Mouse (Mus musculus) liver, embryonic 12.5 days (tissue): ENCODE results near the gene Smpd1. TPM values are rescaled to one million over a fixed set of nuclear protein-coding genes. Genes with fewer than 3 reads are reported as not detected.

Experiments used
- ATAC-seq: fragments of 200-750 bp; cut with Nextera tagmentation; 2 replicates; pipeline ENCODE4 v1.8.0; 2017; ENCODE audit warnings: moderate number of reproducible peaks, mild to moderate bottlenecking, moderate library complexity
- H3K27ac ChIP-seq: fragments of 300-500 bp; sonication (generic); 2 replicates; pipeline ENCODE4 v1.5.1; 2016; ENCODE audit warnings: mild to moderate bottlenecking
- H3K27me3 ChIP-seq: fragments of 300-500 bp; sonication (generic); replicated peaks from 2 replicates; pipeline ENCODE4 v1.6.1; 2016; ENCODE audit warnings: mild to moderate bottlenecking, moderate library complexity
- H3K36me3 ChIP-seq: fragments of 300-500 bp; sonication (generic); 2 replicates; pipeline ENCODE4 v1.6.1; 2016; ENCODE audit warnings: mild to moderate bottlenecking, moderate library complexity
- H3K4me1 ChIP-seq: fragments of 300-500 bp; sonication (generic); 2 replicates; pipeline ENCODE4 v1.6.1; 2016
- H3K4me2 ChIP-seq: fragments of 300-500 bp; sonication (generic); 2 replicates; pipeline ENCODE4 v1.6.1; 2016; ENCODE audit warnings: mild to moderate bottlenecking, moderate library complexity
- H3K4me3 ChIP-seq: fragments of 300-500 bp; sonication (generic); 2 replicates; pipeline ENCODE4 v1.5.1; 2016; ENCODE audit warnings: mild to moderate bottlenecking, moderate library complexity
- H3K9ac ChIP-seq: fragments of 300-500 bp; sonication (generic); 2 replicates; pipeline ENCODE4 v1.6.1; 2016; ENCODE audit warnings: mild to moderate bottlenecking, moderate library complexity
- H3K9me3 ChIP-seq: fragments of 300-500 bp; sonication (generic); replicated peaks from 2 replicates; pipeline ENCODE4 v1.6.1; 2016; ENCODE audit warnings: mild to moderate bottlenecking, moderate library complexity
- WGBS: fragments of 180-500 bp; shearing (Covaris S2); methylation state at CpG from one replicate; pipeline ENCODE4 v1.1.7; 2016; ENCODE audit not compliant: insufficient replicate concordance; 5-methylcytosine and 5-hydroxymethylcytosine counted together
- polyA plus RNA-seq: library from polyadenylated mRNA; unstranded; fragments of >200 nt; fragmentation: Nextera tagmentation; extraction: Ambion mirVana; gene quantifications from 2 replicates; pipeline ENCODE4 v1.2.1, GENCODE M21; 2016

Smpd1 gene
- 27.6 and 28.7 TPM in 2 replicates for polyA plus RNA-seq

DNA sequence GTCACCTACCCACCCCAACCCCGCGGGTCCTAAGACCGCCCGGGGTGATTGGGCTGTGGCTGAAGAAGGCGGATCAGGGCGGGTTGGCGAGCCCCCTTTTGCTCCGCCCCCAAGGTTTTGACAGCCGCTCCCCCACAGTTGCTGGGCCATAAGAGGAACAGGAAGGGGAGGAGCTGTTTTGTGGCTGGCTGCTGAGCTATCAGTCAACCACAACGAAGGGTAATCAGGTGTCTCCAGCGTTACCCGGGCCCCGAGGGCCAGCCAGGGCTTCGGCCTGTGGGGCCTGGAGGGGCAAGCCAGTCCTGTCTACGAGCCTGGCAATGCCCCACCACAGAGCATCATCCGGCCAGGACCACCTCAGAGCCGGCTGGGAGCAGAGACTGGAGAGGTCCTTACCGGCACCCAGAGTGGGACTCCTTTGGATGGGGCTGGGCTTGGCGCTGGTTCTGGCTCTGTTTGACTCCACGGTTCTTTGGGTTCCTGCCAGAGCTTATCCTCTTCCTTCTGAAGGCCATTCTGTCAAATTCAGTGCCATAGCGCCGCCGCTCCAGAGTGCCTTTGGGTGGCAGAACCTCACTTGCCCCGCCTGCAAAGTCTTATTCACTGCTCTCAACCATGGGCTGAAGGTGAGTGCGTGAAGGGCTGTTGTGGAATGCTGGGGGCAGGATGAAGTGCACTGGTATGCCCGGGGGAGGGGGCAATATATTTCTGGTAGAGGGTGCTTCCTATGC is at the start of gene Smpd1:
Gene Smpd1 (plus strand): TSS at position 149 of the 731 bp plus-strand sequence.
- peak within 1 kb of the TSS; percentile 86 for H3K4me2 ChIP-seq
- 3% methylated on average over 26 of the region's 26 CpGs for WGBS
- no peaks in the 10 kb centered on the region for H3K9me3 ChIP-seq
- H3K27ac ChIP-seq: peak within 1 kb of the TSS; percentile 85
- H3K4me3 ChIP-seq: peak within 1 kb of the TSS; percentile 73
- no peaks in the 10 kb centered on the region for H3K27me3 ChIP-seq
- peaks cover 36% of the 10 kb centered on the region for H3K36me3 ChIP-seq
- ATAC-seq: peak; percentile 97
- H3K4me1 ChIP-seq: peaks cover 27% of the 10 kb centered on the region
- H3K9ac ChIP-seq: peak within 1 kb of the TSS; percentile 82

DNA sequence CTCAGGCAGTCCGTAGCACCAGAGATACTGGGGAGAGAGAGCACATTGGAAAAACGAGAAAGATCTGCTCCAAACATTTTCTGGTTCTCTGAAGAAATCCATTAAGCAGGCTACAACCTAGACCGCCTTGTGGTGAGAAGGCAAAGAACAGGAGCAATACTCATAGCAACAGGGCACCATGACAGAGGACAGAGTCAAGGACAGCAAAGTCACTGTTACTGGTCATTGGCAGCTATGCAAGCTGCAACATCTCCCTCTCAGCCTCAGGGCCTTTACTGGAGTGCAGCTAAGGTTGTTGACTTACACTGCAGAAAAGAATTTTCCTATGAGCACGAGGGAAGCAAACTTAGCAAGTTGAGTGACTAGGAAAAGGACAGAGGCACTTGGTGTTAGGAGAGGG is 46.9 kb upstream of the Smpd1 start:
- Histone ChIP-seq H3K9ac (no peak overlapping the region), H3K4me1 (no peaks in the 10 kb centered on the region), H3K27ac (no peak overlapping the region), H3K4me2 (no peak overlapping the region), H3K27me3 (no peaks in the 10 kb centered on the region), H3K36me3 (no peaks in the 10 kb centered on the region), H3K9me3 (no peaks in the 10 kb centered on the region), H3K4me3 (no peak overlapping the region)
- no peak for ATAC-seq
- 49% methylated on average over 4 of the region's 4 CpGs for WGBS

DNA sequence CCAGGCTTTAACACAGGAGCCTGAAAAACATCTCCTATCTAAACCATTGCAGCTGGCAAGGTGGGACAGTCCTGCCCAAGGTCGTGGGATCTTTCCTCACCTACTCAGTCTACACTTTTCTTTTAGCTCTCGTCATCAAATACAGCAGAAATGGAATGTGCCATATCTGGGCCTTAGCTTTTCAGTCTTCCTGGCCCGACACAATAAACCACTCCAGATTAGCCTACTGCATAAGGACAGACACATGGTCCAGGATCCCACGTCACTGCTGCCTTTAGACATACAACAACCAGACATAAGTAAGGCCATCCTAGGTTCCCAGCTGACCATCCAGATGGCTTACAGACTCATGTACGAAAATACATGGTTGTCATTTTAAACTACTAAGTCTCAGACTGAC is 44.0 kb upstream of the Smpd1 start:
- Histone ChIP-seq H3K27ac (no peak overlapping the region), H3K9ac (no peak overlapping the region), H3K36me3 (no peaks in the 10 kb centered on the region), H3K4me1 (no peaks in the 10 kb centered on the region), H3K27me3 (peaks cover 2% of the 10 kb centered on the region; the same call in 1 of the 2 replicates), H3K9me3 (no peaks in the 10 kb centered on the region), H3K4me3 (no peak overlapping the region), H3K4me2 (no peak overlapping the region)
- no peak for ATAC-seq
- WGBS: 61% methylated on average over 5 of the region's 5 CpGs

DNA sequence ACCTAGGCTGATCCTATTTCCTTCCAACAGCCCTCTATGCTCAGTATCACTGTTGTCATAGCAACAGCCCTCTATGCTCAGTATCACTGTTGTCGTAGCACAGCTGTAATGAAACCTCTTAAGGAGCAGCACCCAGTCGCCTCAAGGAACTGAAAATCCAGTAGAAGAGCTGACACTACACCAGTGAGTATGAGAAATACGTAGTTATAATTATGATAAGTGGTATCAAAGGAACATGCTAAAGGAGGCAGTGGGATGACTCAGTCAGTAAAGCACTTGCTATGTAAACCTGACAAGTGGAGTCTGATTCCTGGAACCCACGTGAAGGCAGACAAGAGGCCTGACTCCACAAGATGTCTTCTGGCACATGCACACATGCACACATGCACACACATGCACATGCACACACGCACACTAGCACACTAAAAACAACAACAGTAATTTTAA is 40.3 kb upstream of the Smpd1 start:
- ATAC-seq: no peak
- no peaks in the 10 kb centered on the region for H3K9me3 ChIP-seq

DNA sequence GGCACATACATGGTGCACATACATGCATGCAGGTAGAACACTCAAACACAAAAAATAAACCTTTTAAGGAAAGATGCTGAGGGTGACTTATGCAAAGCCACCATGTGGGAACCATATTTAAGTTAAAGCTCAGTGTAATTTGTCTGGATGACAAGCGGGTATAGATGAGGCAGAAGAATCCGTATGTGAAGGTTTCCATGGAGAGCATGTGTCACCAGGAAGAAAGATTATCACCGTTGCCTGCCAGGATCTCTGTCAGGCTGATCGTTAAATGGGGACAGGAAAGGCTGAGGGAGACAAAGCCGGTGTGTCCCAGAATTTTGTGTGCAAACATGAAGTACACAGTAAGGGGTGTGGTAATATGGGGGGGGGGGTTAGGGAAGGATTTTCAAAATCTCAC is 39.6 kb upstream of the Smpd1 start:
- no peak for ATAC-seq

More for the DNA sequence above, 40.3 kb upstream of the Smpd1 start:
- no peaks in the 10 kb centered on the region for H3K4me1 ChIP-seq
- no peak overlapping the region for H3K4me2 ChIP-seq
- H3K36me3 ChIP-seq: no peaks in the 10 kb centered on the region
- H3K27me3 ChIP-seq: peaks cover 2% of the 10 kb centered on the region; the same call in 1 of the 2 replicates
- no peak overlapping the region for H3K27ac ChIP-seq
- no peak overlapping the region for H3K9ac ChIP-seq
- no peak overlapping the region for H3K4me3 ChIP-seq
- WGBS: 47% methylated on average over 5 of the region's 5 CpGs

DNA sequence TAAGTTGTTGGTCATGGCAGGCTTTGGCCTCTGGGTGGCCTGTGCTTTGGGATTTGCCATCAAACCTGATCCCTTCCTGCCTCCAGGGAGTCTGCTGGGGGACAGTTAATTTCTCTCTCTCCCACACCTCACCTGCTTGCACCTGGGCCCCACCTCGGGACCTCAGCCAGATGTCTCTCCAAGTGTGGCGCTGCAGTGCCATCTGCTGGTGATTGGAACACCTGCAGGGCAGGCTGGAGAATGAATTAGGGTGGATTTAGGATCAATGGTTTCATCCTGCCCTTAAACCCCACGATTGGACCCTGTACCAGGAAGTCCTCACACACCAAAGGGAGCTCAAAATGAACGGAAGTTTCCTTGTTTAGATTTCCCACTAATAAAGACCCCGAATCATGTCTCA is 39.0 kb upstream of the Smpd1 start:
- no peaks in the 10 kb centered on the region for H3K9me3 ChIP-seq
- no peaks in the 10 kb centered on the region for H3K4me1 ChIP-seq
- H3K4me2 ChIP-seq: no peak overlapping the region
- no peak overlapping the region for H3K27ac ChIP-seq
- H3K9ac ChIP-seq: no peak overlapping the region
- no peak for ATAC-seq
- WGBS: 5% methylated on average over 5 of the region's 5 CpGs
- no peaks in the 10 kb centered on the region for H3K36me3 ChIP-seq
- H3K27me3 ChIP-seq: peaks cover 2% of the 10 kb centered on the region; the same call in 1 of the 2 replicates
- no peak overlapping the region for H3K4me3 ChIP-seq

More for the DNA sequence above, 39.6 kb upstream of the Smpd1 start:
- Histone ChIP-seq H3K36me3 (no peaks in the 10 kb centered on the region), H3K9ac (no peak overlapping the region), H3K27me3 (peaks cover 2% of the 10 kb centered on the region; the same call in 1 of the 2 replicates), H3K4me1 (no peaks in the 10 kb centered on the region), H3K4me2 (no peak overlapping the region), H3K27ac (no peak overlapping the region), H3K4me3 (no peak overlapping the region), H3K9me3 (no peaks in the 10 kb centered on the region)
- WGBS: 55% methylated on average over 5 of the region's 5 CpGs

DNA sequence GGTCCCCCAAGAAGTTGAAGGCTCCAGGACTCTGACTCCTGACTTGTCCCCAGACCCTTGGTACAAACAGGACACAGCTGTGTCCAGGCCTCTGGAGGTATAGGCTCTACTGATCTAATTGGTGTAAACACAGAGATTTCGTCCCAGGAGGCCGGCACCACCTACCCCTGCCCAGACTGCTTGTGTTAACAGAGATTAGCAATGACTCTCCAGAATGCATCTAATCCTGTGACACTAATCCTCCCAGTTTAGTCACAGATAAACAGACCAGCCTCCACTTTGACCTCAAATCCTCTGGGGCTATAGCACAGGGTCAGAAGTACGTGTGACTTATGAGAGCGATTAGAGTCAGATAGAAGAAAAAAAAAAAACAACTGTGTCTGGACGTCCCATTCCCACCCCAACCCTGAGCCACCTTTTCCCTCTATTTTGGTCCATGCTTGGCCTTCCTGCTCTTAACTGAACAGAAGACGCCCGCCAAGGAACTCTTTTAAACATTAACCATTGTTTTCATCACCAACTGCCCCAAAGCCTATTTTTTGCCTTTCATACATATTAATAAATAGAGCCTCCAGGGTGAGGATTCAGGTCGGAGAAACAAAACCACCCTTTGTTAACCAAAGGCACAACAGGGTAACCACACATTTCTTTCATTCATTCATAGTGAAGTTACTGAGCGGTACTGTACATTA is 37.3 kb upstream of the Smpd1 start:
- Histone ChIP-seq H3K4me2 (no peak overlapping the region), H3K27ac (no peak overlapping the region), H3K9me3 (no peaks in the 10 kb centered on the region), H3K4me3 (no peak overlapping the region), H3K36me3 (no peaks in the 10 kb centered on the region), H3K27me3 (peaks cover 2% of the 10 kb centered on the region; the same call in 1 of the 2 replicates), H3K4me1 (no peaks in the 10 kb centered on the region), H3K9ac (no peak overlapping the region)
- 48% methylated on average over 9 of the region's 9 CpGs for WGBS
- ATAC-seq: no peak

DNA sequence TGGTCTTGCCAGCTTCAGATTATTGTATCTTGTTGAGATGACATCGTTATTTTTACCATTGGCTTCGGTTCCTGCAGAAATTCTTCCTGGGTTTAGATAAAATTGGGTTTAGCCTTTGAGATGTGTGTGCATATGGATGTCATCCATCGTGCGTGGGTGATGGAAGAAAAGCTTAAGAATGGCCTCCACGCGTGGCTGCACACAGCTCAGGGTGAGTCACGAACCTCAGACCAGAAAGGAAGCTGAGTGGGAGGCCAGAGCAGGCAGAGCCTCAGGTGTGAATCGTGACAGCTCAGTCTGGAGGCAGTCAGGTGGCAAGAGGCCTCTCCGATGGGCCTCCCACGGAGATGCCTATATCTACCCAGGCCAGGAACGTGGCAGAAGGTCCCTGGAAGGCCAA is 34.8 kb upstream of the Smpd1 start:
- no peaks in the 10 kb centered on the region; the same call in 1 of the 2 replicates for H3K27me3 ChIP-seq
- no peaks in the 10 kb centered on the region for H3K4me1 ChIP-seq
- H3K9ac ChIP-seq: no peak overlapping the region
- no peak overlapping the region for H3K27ac ChIP-seq
- no peaks in the 10 kb centered on the region for H3K9me3 ChIP-seq
- 61% methylated on average over 11 of the region's 11 CpGs for WGBS
- no peak for ATAC-seq
- H3K4me2 ChIP-seq: no peak overlapping the region
- H3K4me3 ChIP-seq: no peak overlapping the region
- H3K36me3 ChIP-seq: no peaks in the 10 kb centered on the region

DNA sequence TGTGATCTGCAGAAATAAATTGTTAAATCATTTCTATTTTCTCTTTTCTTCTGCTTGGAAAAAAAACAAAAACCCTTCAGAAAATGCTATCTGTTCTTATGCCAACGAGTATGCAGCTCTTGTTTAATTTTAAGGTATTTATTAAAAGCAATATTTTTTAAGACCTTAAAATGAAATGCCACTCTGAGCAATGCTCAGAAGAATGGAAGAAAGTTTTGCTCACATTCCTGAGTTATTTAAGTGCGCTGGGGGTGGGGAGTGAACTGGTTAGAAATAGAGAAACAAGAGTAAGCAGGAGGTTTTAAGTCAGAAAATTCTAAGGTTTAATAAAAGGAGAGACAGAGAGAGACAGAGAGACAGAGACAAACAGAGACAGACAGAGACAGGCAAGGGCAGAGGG is 34.4 kb upstream of the Smpd1 start:
- ATAC-seq: no peak
- WGBS: 61% methylated on average over 2 of the region's 2 CpGs

DNA sequence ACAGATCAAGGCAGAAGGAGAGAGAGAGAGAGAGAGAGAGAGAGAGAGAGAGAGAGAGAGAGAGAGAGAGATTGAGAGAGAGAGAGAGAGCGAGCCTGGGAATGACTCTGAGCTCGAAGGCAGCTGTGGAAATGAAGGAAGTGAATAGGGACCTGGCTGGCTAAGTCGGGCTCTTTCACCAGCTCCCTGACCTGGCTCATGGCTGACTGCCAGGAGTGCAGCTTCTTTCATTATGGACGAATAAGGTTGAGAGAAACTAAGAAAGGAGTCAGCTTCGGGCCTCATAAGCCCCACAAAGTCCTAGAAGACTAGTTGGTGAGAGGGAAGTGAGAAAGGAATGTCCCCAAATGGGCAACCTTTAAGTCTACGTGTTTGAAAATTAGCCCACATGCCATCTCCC is 34.0 kb upstream of the Smpd1 start:
- no peaks in the 10 kb centered on the region for H3K27me3 ChIP-seq
- no peak for ATAC-seq
- WGBS: 46% methylated on average over 6 of the region's 6 CpGs
- H3K27ac ChIP-seq: no peak overlapping the region
- no peak overlapping the region for H3K4me3 ChIP-seq
- no peaks in the 10 kb centered on the region for H3K36me3 ChIP-seq
- H3K9ac ChIP-seq: no peak overlapping the region
- H3K4me2 ChIP-seq: no peak overlapping the region
- no peaks in the 10 kb centered on the region for H3K4me1 ChIP-seq
- no peaks in the 10 kb centered on the region for H3K9me3 ChIP-seq

More for the DNA sequence above, 34.4 kb upstream of the Smpd1 start:
- H3K9ac ChIP-seq: no peak overlapping the region
- H3K4me1 ChIP-seq: no peaks in the 10 kb centered on the region
- H3K27me3 ChIP-seq: no peaks in the 10 kb centered on the region
- no peak overlapping the region for H3K27ac ChIP-seq
- H3K9me3 ChIP-seq: no peaks in the 10 kb centered on the region
- H3K4me2 ChIP-seq: no peak overlapping the region
- H3K4me3 ChIP-seq: no peak overlapping the region
- H3K36me3 ChIP-seq: no peaks in the 10 kb centered on the region

DNA sequence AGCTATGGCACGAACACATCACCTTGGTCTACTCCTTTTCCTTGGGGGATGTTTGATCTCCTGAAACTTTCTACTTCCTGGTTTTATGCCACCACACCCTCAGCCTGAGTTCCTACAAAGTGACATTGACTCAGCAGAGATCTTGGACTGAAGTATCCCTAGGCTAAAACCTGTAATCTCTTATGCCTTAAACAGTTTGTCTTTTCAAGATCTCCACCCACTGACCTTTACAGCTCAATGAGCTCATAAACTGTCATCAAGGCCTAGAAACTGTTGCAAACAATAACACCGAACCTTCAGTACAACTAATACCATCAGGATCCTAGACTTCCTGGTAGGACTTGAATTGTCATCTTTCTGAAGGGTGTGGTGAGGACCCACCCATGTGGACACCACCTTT is 29.9 kb upstream of the Smpd1 start:
- no peaks in the 10 kb centered on the region for H3K36me3 ChIP-seq
- no peaks in the 10 kb centered on the region for H3K9me3 ChIP-seq
- no peak overlapping the region for H3K4me2 ChIP-seq
- whole genome bisulfite sequencing: 63% methylated on average over 2 of the region's 2 CpGs
- H3K4me1 ChIP-seq: no peaks in the 10 kb centered on the region
- no peak overlapping the region for H3K9ac ChIP-seq
- ATAC-seq: no peak
- no peak overlapping the region for H3K27ac ChIP-seq
- no peaks in the 10 kb centered on the region for H3K27me3 ChIP-seq
- H3K4me3 ChIP-seq: no peak overlapping the region

DNA sequence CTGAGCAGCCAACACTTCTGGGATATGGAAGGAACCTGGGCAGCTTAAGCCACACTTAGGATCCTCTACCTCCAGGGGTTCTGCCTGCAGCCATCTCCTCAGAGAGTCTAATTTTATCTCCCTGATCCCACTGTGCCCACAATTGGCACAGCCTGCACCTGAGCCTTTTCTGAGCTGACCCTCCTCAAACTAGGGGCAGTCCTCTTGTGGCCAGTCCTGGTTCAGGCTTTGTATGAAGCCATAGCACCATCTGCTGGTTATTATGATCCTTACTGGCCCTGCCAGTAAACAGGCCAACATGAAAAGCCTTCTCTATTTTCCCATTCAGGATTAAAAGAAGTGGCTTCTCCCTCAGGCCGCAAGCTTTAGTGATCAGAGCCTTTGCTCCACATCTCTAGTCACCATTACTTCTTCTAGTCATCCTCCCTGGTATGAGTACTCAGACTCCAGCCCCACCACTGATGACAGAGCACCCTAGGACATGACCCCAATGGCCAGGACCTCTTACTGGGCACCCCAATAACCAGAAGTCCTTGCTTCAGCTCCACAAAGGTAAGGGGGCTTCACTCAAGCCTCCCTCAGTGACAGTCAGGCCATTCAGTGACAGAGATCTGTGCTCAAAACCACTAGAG is 26.7 kb upstream of the Smpd1 start:
- Histone ChIP-seq H3K27ac (no peak overlapping the region), H3K27me3 (no peaks in the 10 kb centered on the region), H3K9me3 (no peaks in the 10 kb centered on the region), H3K4me1 (no peaks in the 10 kb centered on the region), H3K4me2 (no peak overlapping the region), H3K4me3 (no peak overlapping the region), H3K9ac (no peak overlapping the region), H3K36me3 (no peaks in the 10 kb centered on the region)
- ATAC-seq: no peak
- WGBS: 42% methylated on average over 1 of the region's 1 CpGs
